Mouse (Mus musculus): ENCODE measurements around the gene Bud23. TPM values are rescaled to one million over a fixed set of nuclear protein-coding genes. Genes with fewer than 3 reads are reported as not detected.

Bud23 gene
- total RNA-seq, 2 experiments from 2014 or later, result 17.3 to 30.9 TPM

Other genes starting within 250 kb of the Bud23 start
- 0.96 TPM in 1 of 2 replicates, not detected in the other for gene Tmem270, start 158.2 kb downstream of the Bud23 start, total RNA-seq (2015; ENCODE audit: low replicate concordance)
- not detected in 2 replicates for gene Tmem270, start 158.2 kb downstream of the Bud23 start, total RNA-seq (2017; ENCODE audit: low replicate concordance)
- 411 and 506 TPM in 2 replicates for gene Cldn13, start 149.4 kb downstream of the Bud23 start, total RNA-seq (2015; ENCODE audit: low replicate concordance)
- 369 and 379 TPM in 2 replicates for gene Cldn13, start 149.4 kb downstream of the Bud23 start, total RNA-seq (2017; ENCODE audit: low replicate concordance)
- 70.4 and 120 TPM in 2 replicates for gene Mettl27, start 132.6 kb downstream of the Bud23 start, total RNA-seq (2015; ENCODE audit: low replicate concordance)
- 62.4 and 85.2 TPM in 2 replicates for gene Mettl27, start 132.6 kb downstream of the Bud23 start, total RNA-seq (2017; ENCODE audit: low replicate concordance)
- gene Cldn4, start 118.0 kb downstream of the Bud23 start, total RNA-seq (2015; ENCODE audit: low replicate concordance), result not detected in 2 replicates
- not detected in 2 replicates for gene Cldn4, start 118.0 kb downstream of the Bud23 start, total RNA-seq (2017; ENCODE audit: low replicate concordance)
- gene Cldn3, start 78.7 kb downstream of the Bud23 start, total RNA-seq (2015; ENCODE audit: low replicate concordance), result not detected in 2 replicates
- not detected in 2 replicates for gene Cldn3, start 78.7 kb downstream of the Bud23 start, total RNA-seq (2017; ENCODE audit: low replicate concordance)
- 4.6 and 19.0 TPM in 2 replicates for gene Abhd11, start 55.8 kb downstream of the Bud23 start, total RNA-seq (2015; ENCODE audit: low replicate concordance)
- 11.6 and 17.5 TPM in 2 replicates for gene Abhd11, start 55.8 kb downstream of the Bud23 start, total RNA-seq (2017; ENCODE audit: low replicate concordance)
- gene Stx1a, start 41.5 kb downstream of the Bud23 start, total RNA-seq (2015; ENCODE audit: low replicate concordance), result not detected in 2 replicates
- gene Stx1a, start 41.5 kb downstream of the Bud23 start, total RNA-seq (2017; ENCODE audit: low replicate concordance), result not detected in 2 replicates
- 1.5 and 7.9 TPM in 2 replicates for gene Dnajc30, start 757 bp downstream of the Bud23 start, total RNA-seq (2015; ENCODE audit: low replicate concordance)
- 2.2 and 4.6 TPM in 2 replicates for gene Dnajc30, start 757 bp downstream of the Bud23 start, total RNA-seq (2017; ENCODE audit: low replicate concordance)
- not detected in 2 replicates for gene Vps37d, start 13.3 kb upstream of the Bud23 start, total RNA-seq (2015; ENCODE audit: low replicate concordance)
- gene Vps37d, start 13.3 kb upstream of the Bud23 start, total RNA-seq (2017; ENCODE audit: low replicate concordance), result not detected in 2 replicates
- gene Mlxipl, start 24.9 kb upstream of the Bud23 start, total RNA-seq (2015; ENCODE audit: low replicate concordance), result not detected in 2 replicates
- gene Mlxipl, start 24.9 kb upstream of the Bud23 start, total RNA-seq (2017; ENCODE audit: low replicate concordance), result 0.51 TPM in 1 of 2 replicates, not detected in the other
- gene Tbl2, start 84.7 kb upstream of the Bud23 start, total RNA-seq (2015; ENCODE audit: low replicate concordance), result 1.5 and 3.6 TPM in 2 replicates
- 2.8 and 3.7 TPM in 2 replicates for gene Tbl2, start 84.7 kb upstream of the Bud23 start, total RNA-seq (2017; ENCODE audit: low replicate concordance)
- gene Bcl7b, start 103.3 kb upstream of the Bud23 start, total RNA-seq (2015; ENCODE audit: low replicate concordance), result 6.0 and 10.0 TPM in 2 replicates
- 12.9 and 19.2 TPM in 2 replicates for gene Bcl7b, start 103.3 kb upstream of the Bud23 start, total RNA-seq (2017; ENCODE audit: low replicate concordance)
- gene Baz1b, start 122.3 kb upstream of the Bud23 start, total RNA-seq (2015; ENCODE audit: low replicate concordance), result 33.4 and 39.8 TPM in 2 replicates
- gene Baz1b, start 122.3 kb upstream of the Bud23 start, total RNA-seq (2017; ENCODE audit: low replicate concordance), result 91.2 and 108 TPM in 2 replicates
- gene Fzd9, start 186.3 kb upstream of the Bud23 start, total RNA-seq (2015; ENCODE audit: low replicate concordance), result not detected in 2 replicates
- not detected in 2 replicates for gene Fzd9, start 186.3 kb upstream of the Bud23 start, total RNA-seq (2017; ENCODE audit: low replicate concordance)